Mouse (Mus musculus) limb, embryonic 12.5 days (tissue): ENCODE measurements around the gene Ces3a. TPM values are rescaled to one million over a fixed set of nuclear protein-coding genes. Genes with fewer than 3 reads are reported as not detected.
"Not testable (repeated sequence)": the region's sequence is repeated elsewhere in the genome, so short reads cannot be mapped to it uniquely, and the experiment has no call there.

Experiments
- ATAC-seq: fragments of 200-750 bp; cut with Nextera tagmentation; 2 replicates; pipeline ENCODE4 v1.8.0; 2017; ENCODE audit warnings: low read depth, moderate TSS enrichment; ENCODE audit not compliant: insufficient number of reproducible peaks, insufficient read depth, low FRiP score, low TSS enrichment
- H3K27ac ChIP-seq: fragments of 300-500 bp; sonication (generic); 2 replicates; pipeline ENCODE4 v1.5.1; 2016; ENCODE audit warnings: mild to moderate bottlenecking, moderate library complexity
- H3K27me3 ChIP-seq: fragments of 300-500 bp; sonication (generic); 2 replicates; pipeline ENCODE4 v1.6.1; 2016; ENCODE audit warnings: mild to moderate bottlenecking, moderate library complexity
- H3K36me3 ChIP-seq: fragments of 300-500 bp; sonication (generic); 2 replicates; pipeline ENCODE4 v1.6.1; 2016; ENCODE audit warnings: mild to moderate bottlenecking, moderate library complexity
- H3K4me1 ChIP-seq: fragments of 300-500 bp; sonication (generic); replicated peaks from 2 replicates; pipeline ENCODE4 v1.6.1; 2016
- H3K4me2 ChIP-seq: fragments of 300-500 bp; sonication (generic); 2 replicates; pipeline ENCODE4 v1.6.1; 2016; ENCODE audit warnings: mild to moderate bottlenecking, moderate library complexity
- H3K4me3 ChIP-seq: fragments of 300-500 bp; sonication (generic); replicated peaks from 2 replicates; pipeline ENCODE4 v1.5.1; 2016; ENCODE audit warnings: mild to moderate bottlenecking
- H3K9ac ChIP-seq: fragments of 300-500 bp; sonication (generic); replicated peaks from 2 replicates; pipeline ENCODE4 v1.6.1; 2016; ENCODE audit warnings: mild to moderate bottlenecking, moderate library complexity
- H3K9me3 ChIP-seq: fragments of 300-500 bp; sonication (generic); 2 replicates; pipeline ENCODE4 v1.6.1; 2016; ENCODE audit warnings: mild to moderate bottlenecking, moderate library complexity
- WGBS: fragments of 180-500 bp; shearing (Covaris S2); methylation state at CpG from one replicate; pipeline ENCODE4 v1.1.7; 2016; 5-methylcytosine and 5-hydroxymethylcytosine counted together
- polyA plus RNA-seq: library from polyadenylated mRNA; unstranded; fragments of >200 nt; fragmentation: Nextera tagmentation; extraction: Ambion mirVana; gene quantifications from 2 replicates; pipeline ENCODE4 v1.2.1, GENCODE M21; 2016

Gene Ces3a
- polyA plus RNA-seq, 1 experiment from 2014 or later = not detected

DNA sequence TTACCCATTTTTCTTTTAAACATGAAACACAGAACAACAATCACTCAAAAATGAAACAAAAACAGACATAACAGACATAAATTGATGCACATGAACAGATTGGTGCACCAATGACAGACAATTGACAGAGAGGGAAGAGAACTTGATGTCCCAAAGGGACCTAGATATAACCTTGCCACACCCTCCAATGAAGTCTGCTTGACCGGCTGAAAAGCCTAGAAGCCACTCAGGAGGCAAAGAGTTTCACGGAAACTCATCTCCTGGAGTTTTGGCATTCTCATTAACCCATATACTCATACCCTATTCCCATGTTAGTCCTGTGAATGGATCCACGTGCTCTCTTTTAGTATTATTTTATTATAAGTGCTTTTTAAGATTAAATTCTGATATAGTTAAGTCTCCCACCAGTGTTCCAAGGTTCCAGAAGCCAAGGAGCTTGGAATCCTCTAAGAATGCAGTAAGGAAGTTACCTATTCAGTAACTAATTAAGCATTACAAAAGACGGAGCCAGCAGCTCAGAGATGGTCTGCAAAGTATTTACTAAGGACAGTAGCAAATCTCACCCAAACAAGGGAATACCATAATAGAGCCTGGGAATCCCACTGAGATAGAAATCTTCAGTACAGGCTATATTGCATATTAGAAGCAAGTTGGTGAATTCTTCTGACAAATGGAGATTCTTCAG is 53.8 kb downstream of the Ces3a start:
- H3K27ac ChIP-seq, ATAC-seq, H3K27me3 ChIP-seq, H3K36me3 ChIP-seq, H3K4me3 ChIP-seq, H3K9me3 ChIP-seq, H3K4me1 ChIP-seq, H3K4me2 ChIP-seq, H3K9ac ChIP-seq: not testable (repeated sequence)
- 83% methylated on average over 4 of the region's 4 CpGs for WGBS

DNA sequence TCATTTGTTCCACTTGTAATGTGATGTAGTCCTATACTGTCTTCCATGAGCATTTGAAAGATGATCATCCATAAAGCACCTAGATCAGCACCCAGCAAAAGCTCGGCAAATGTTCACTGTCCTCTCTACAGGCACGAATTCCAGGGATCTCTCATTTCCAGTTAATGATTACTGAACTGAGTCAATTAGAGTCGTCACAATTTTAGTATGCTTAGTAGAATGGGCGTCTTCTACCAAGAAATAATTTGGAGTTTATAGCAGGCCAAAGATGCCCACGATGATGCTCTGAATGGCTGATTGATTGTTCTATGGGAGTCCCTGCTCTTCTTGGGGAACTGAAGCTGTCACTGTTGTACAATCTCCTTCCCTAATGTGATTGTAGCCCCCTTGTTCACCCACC is 55.3 kb downstream of the Ces3a start:
- WGBS = 75% methylated on average over 5 of the region's 5 CpGs
- H3K4me2 ChIP-seq, H3K27me3 ChIP-seq, H3K36me3 ChIP-seq, H3K9me3 ChIP-seq, H3K4me3 ChIP-seq, ATAC-seq, H3K4me1 ChIP-seq, H3K9ac ChIP-seq, H3K27ac ChIP-seq: not testable (repeated sequence)

DNA sequence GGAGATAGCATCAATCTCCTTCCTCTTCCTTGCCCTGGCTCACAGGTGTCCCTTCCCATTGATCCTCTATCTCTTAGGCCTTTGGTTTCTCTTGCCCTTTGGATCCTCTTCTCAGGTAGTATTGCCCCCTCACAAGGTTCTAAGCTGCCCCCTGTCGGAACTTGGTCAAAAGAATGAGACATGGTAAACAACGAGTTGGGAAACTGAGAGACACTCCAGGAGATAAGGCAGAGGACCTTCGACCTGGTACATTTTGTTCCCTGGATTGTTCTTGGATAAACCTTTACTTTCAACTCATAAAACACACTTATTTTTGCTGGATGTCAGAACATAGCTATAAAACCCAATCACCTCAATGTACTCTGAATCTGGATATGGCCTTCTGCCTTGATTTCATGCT is 55.8 kb downstream of the Ces3a start:
- 84% methylated on average over 3 of the region's 3 CpGs for WGBS
- Histone ChIP-seq H3K27ac (no peak overlapping the region), H3K9me3 (no peaks in the 10 kb centered on the region), H3K36me3 (no peaks in the 10 kb centered on the region), H3K9ac (no peak overlapping the region), H3K4me2 (no peak overlapping the region), H3K4me1 (no peaks in the 10 kb centered on the region), H3K27me3 (no peaks in the 10 kb centered on the region), H3K4me3 (no peak overlapping the region)
- ATAC-seq = no peak

Other genes with a start within 250 kb of the Ces3a start
- 0.17 TPM in 1 of 2 replicates, not detected in the other for gene Ces2b, start 217.0 kb upstream of the Ces3a start, polyA plus RNA-seq
- not detected in 2 replicates for gene Ces2c, start 201.5 kb upstream of the Ces3a start, polyA plus RNA-seq
- not detected in 2 replicates for gene Ces2e, start 122.3 kb upstream of the Ces3a start, polyA plus RNA-seq
- gene Ces2f, start 101.2 kb upstream of the Ces3a start, polyA plus RNA-seq = not detected in 2 replicates
- not detected in 2 replicates for gene Ces2g, start 86.9 kb upstream of the Ces3a start, polyA plus RNA-seq
- gene Ces2h, start 47.7 kb upstream of the Ces3a start, polyA plus RNA-seq = not detected in 2 replicates
- not detected in 2 replicates for gene Ces3b, start 35.2 kb downstream of the Ces3a start, polyA plus RNA-seq
- not detected in 2 replicates for gene Ces4a, start 83.2 kb downstream of the Ces3a start, polyA plus RNA-seq
- 108 and 109 TPM in 2 replicates for gene Cbfb, start 122.1 kb downstream of the Ces3a start, polyA plus RNA-seq
- 25.9 and 27.2 TPM in 2 replicates for gene D230025D16Rik, start 176.5 kb downstream of the Ces3a start, polyA plus RNA-seq
- 5.9 and 6.8 TPM in 2 replicates for gene B3gnt9, start 206.6 kb downstream of the Ces3a start, polyA plus RNA-seq
- gene Tradd, start 216.0 kb downstream of the Ces3a start, polyA plus RNA-seq = 16.0 and 16.6 TPM in 2 replicates
- 1.7 and 1.9 TPM in 2 replicates for gene Fbxl8, start 216.0 kb downstream of the Ces3a start, polyA plus RNA-seq
- gene Hsf4, start 221.2 kb downstream of the Ces3a start, polyA plus RNA-seq = 0.13 and 0.18 TPM in 2 replicates
- gene Nol3, start 227.5 kb downstream of the Ces3a start, polyA plus RNA-seq = 1.6 TPM in 2 replicates
- gene 4931428F04Rik, start 241.3 kb downstream of the Ces3a start, polyA plus RNA-seq = 15.6 and 19.6 TPM in 2 replicates
- gene Exoc3l, start 247.5 kb downstream of the Ces3a start, polyA plus RNA-seq = 10.0 and 10.2 TPM in 2 replicates
- 75.6 and 91.3 TPM in 2 replicates for gene E2f4, start 249.1 kb downstream of the Ces3a start, polyA plus RNA-seq